Mouse (Mus musculus) neural tube, embryonic 10.5 days (tissue): ENCODE results near the gene Ppp1r26.
A peak's percentile ranks its signal among the peaks of the same experiment; 100 is the strongest.
"Not testable (repeated sequence)": the region's sequence is repeated elsewhere in the genome, so short reads cannot be mapped to it uniquely, and the experiment has no call there.

Experiments used
- DNase-seq: peaks from one replicate; pipeline ENCODE4 v3.0.0-alpha.2; 2017; ENCODE audit warnings: low spot score; ENCODE audit errors: extremely low spot score

The Ppp1r26 gene

DNA sequence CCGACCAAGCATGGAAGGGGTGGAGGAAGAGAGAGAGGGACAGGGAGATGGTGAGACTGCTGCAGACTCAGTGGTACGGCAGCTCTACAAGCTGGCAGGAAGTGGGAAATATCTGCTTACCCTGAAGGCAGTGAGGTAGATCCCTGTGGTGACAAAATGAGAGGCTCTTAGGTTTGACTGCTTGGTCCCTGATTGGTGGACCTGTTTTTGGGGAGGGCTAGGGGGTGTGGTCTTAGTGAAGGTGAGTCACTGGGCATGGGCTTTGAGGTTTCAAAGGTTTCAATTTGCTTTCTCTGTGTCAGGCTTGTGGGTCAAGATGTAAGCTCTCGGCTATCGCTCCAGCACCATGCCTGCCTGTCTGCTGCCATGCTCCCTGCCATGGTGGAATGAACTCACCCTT is 1.5 kb upstream of the Ppp1r26 start:
- no peak for DNase-seq

DNA sequence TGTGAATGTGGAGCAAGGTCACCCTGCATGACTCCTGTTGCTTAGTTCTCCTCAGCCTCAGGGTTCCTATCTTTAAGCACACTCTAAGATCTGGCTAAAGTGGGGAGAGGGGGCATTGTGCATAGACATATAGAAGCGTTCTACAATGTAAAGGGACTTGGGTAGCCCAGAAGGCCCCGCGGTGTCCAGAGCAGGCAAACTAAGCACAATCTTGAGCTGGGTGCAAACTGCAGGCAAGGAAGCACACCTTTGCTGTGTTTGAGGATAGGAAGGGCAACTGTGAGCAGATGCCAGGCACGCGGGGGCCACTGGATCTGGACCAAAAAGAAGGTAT is 452 bp upstream of the Ppp1r26 start:
- no peak for DNase-seq

DNA sequence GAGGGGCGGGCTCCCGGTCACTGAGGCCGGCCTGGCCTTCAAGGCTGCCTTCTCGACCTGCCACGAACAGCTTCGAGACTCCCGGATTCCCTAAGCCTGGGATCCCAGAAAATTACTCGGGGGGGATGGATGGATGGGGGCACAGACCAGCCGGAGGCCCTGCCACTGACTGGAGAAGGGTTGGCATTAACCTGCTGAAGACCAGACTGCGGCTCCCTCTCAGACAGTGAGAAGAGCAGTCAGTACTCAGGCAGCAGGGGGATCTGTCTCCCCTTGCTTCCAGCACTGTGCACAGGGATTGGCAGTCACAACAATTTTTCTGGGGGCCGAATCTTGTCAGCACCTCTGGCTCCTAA is 693 bp downstream of the Ppp1r26 start:
- peak; percentile 45 for DNase-seq

- no peak for DNase-seq
Observed at GRCm38 (mm10) chr2:28451663-28452062, 5.1 kb downstream of the Ppp1r26 start.

- no peak for DNase-seq
Observed at GRCm38 (mm10) chr2:28453539-28453938, 6.9 kb downstream of the Ppp1r26 start.

GRCm38 (mm10) chr2:28456616-28457015 is 10.0 kb downstream of the Ppp1r26 start:
- no peak for DNase-seq

- DNase-seq: peak; percentile 63
Observed at GRCm38 (mm10) chr2:28463919-28464318, 17.3 kb downstream of the Ppp1r26 start.

- DNase-seq: no peak
Observed at GRCm38 (mm10) chr2:28464919-28465318, 18.3 kb downstream of the Ppp1r26 start.

DNA sequence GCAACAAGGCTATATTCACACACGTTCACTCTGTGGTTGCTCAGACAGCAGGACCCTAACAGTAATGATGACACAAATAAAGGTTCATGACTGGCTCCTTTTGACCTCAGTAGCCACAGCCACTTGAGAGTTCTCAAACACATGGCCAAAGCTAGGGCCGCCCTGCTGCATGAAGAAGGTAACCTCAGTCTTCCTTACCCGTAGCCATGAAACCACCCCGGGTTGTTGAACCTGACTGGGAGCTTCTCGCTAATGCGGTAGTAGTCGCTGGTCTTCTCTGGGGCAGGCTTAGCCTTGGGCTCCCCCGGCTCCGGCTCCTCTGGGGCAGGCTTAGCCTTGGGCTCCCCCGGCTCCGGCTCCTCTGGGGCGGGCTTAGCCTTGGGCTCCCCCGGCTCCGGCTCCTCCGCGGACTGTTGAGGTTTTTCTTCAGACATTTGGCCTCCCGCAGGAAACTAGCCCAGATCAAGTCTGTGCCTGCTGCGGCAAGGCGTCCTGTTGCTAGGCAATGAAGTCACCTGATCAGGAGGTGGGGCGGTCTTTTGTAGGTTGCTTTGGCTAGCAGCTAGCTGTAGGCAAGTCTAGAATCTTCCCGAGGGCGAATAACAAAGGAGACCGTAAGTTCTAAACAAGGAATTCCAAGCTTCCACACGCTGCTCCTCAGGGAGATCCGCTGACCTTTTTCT is 19.4 kb downstream of the Ppp1r26 start, which contains the start of gene 1700007K13Rik:
Gene 1700007K13Rik, minus strand, starts transcription at position 497 of the 683 bp plus-strand sequence.
- peak; percentile 74 for DNase-seq

DNA sequence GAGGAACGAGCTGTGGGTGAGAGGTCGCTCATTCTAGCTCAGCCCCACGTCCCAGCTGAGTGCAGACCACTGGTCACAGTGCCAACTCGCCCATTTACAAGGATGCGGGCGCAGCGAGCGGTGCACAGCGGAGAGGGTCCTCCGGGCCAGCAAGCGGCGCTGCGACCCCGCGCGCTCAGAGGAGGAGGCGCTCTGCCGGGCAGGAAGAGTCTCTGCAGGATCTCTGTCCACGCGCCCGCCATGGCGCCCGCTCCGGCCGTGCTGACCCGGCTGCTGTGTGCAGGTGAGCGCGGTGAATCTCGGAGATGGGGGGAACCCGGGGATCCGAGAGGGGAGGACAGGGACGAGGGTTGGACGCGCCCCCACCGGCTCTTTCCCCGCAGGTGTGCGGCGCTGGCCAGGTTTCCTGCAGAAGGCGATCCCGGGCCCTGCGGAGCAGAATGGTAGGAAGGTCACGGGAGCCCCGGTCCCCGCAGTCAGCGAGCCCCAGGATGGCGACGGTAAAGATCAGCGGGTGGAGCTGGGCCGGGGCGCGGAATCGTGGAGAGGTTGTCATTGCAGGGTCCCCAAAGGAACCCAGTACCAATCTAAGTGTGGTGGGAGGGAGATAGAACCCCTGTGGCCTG is 21.4 kb downstream of the Ppp1r26 start, which contains the start of gene Mrps2:
Gene Mrps2, plus strand, starts transcription at position 207 of the 626 bp plus-strand sequence.
- DNase-seq: peak; percentile 93

- DNase-seq: no peak
Observed at GRCm38 (mm10) chr2:28468486-28469225, 22.1 kb downstream of the Ppp1r26 start.

DNA sequence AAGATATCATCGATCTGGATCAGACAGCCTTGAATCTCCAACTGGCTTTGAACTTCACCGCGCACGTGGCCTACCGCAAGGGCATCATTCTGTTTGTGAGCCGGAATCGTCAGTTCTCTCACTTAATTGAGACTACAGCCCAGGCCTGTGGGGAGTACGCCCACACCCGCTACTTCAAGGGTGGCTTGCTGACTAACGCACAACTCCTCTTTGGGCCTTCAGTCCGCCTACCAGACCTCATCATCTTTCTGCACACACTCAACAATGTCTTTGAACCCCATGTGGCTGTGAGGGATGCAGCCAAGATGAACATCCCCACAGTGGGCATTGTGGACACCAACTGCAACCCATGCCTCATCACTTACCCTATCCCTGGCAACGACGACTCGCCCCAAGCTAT is 22.9 kb downstream of the Ppp1r26 start:
- DNase-seq: no peak

DNA sequence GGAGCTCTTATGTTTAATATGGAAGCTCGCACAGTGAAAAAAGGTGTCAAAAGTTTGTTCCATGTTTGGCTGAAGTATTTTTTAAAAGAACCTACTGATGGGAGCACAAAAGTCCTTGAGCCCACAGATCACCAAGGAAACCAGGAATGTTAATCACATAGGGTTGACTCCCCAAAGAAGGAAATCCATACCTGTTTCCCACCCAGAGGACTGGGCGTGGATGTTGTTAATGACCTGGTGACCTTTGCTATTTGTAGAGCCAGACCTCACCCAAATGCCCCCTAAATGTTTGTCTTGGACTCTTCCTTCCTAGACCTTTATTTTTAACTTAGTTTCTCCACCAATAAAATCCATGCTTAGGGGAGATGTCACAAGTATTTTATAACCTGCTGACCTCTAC is 24.0 kb downstream of the Ppp1r26 start:
- no peak for DNase-seq

DNA sequence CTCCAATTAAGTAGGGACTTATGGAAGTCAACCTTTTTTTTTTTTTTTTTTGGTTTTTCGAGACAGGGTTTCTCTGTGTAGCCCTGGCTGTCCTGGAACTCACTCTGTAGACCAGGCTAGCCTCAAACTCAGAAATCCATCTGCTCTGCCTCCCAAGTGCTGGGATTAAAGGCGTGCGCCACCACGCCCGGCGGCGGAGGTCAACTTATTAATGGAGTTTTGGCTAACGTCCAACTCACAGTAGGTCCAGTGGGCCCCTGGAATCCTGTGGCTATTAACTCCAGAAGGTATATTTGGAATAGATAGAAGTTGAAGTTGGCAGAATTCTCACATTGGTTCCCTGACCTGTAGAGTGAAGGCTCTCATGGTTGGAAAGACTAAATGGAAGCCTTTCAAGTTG is 25.4 kb downstream of the Ppp1r26 start:
- DNase-seq: not testable (repeated sequence)

DNA sequence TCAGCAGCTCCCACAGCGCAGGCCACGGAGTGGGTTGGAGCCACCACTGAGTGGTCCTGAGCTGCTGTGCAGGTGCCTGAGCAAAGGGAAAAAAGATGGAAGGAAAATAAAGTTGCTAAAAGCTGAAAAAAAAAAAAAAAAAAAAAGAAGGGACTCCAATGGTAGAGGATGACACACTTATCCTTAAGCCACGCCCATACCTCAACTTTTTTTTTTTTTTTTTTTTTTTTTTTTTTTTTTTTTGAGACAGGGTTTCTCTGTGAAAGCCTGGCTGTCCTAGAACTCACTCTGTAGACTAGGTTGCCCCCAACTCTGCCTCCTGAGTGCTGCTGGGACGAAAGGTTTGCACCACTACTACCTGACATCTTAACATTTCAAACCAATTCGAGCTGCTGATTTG is 31.4 kb downstream of the Ppp1r26 start:
- not testable (repeated sequence) for DNase-seq

DNA sequence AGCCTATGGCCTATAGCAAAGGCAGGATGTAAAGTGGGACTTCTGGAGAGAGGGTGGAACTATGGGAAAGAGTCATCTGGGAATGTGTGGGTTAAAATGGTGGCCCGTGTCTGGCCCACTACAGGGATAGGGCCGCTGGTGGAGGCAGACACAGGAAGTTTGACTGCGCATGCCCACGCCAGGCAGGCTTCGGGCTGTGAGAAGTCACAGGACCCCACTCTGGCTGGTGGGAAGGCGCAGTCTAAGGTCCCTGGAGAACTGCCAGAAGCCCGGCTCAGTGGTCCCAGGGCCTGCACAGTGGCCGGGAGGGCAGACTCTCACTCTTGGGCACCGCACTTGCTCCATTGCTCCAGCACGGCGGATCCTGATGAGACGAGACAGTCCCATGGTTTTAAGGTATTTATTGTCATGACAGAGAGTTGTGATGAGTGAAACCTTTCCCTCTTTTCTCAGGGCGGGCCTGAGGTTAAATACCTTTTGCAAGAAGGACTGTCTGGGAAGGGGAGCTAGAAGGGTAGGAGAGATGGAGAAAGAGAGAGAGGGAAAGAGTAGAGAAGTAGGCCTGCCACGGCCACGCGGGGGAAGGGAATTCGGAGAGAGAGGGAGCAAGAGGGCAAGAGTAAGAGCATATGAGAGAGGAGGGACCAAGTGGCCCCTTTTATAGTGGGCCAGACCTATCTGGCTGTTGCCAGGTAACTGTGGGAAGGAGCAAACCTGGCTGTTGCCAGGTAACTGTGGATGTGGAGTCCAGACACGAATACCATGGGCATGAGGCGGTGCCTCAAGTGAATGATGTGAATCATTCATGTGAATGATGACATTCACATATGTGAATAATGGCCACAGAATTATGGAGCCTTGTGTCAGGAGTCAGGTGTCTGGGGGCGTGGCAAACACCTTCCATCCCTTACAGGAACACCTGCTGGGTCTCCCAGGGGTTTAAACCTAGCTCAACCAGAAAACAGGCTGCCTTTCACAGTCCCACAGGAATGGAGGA is 32.9 kb downstream of the Ppp1r26 start:
- no peak for DNase-seq

GRCm38 (mm10) chr2:28483861-28484260 is 37.3 kb downstream of the Ppp1r26 start:
- DNase-seq: no peak

DNA sequence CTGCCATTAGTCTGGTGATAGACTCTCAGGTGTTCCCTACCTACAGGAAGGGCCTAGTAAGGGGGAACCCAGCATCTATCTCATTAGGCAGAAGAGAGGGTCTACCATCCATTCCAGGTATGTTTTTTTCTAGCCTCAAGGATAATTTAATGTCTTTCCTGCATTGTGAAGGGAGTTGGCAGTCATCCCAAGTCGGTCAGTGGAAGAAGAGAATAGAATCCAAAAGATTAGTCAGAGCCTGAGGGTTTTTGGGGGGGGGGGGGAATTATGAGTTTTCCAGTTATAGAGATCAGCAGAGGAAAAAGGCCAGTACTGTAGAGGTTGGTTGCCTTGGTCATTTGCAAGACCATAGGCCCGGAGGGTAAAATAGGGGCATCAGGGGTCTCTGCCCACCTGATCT is 47.9 kb downstream of the Ppp1r26 start:
- no peak for DNase-seq

- no peak for DNase-seq
Observed at GRCm38 (mm10) chr2:28495207-28495756, 48.7 kb downstream of the Ppp1r26 start.

DNA sequence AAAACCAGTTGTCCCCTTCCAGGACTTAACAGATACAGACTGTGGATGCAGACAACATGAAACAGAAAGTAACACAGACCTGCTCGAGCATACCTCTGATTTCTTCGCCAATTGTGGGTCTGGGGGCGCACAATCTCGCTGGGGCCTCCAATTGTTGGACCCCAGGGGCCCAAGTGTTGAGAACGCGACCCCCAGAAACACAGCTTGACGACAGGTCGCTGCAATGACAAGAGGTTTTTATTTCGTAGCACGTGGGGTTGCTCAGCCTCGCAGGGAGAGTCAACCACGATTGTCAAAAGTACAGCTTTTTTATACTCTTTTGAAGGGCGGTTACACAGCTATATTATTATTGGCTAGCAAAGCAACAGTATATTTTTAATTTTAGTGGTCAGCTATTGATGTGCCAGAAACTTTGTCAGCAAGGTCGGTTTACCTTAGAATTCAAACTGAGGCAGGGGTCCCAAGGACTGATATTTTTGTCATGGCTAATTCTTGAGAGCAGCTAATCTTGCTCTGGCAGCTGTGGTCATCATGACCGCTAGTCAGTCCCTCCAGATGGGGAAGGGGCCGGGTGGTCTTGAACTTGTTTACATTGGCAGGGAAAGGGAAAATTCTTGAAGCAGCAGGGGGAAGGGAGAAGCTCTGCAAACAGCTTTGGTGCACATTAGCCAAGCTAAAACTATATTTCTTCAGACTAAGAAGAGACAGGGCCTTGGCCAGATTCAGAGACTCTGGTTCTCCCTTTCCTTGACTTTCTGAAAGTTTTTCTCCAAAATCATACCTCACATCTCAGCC is 49.4 kb downstream of the Ppp1r26 start:
- no peak for DNase-seq
